Mouse (Mus musculus) megakaryocyte, adult 5-6 weeks (primary cell): ENCODE results near the gene Phc1. TPM values are rescaled to one million over a fixed set of nuclear protein-coding genes. Genes with fewer than 3 reads are reported as not detected.
A peak's percentile ranks its signal among the peaks of the same experiment; 100 is the strongest.

Source experiments
- ATAC-seq: 2 replicates; pipeline ENCODE4 v1.8.0; 2016; ENCODE audit warnings: mild to moderate bottlenecking, inconsistent platforms; ENCODE audit not compliant: poor library complexity, severe bottlenecking
- total RNA-seq, 2 experiments: library from RNA; stranded (forward) in 1 of 2; stranded (reverse) in 1 of 2; fragments of 153-499, 151-499 nt in 1 of 2; fragments of 221-1000, 200-1000 nt in 1 of 2; gene quantifications; 2 replicates each; pipeline versions ENCODE4 v1.2.3 to v1.2.4; 2015 to 2017

Phc1 gene
- total RNA-seq, 2 experiments from 2014 or later = 3.3 to 5.0 TPM

DNA sequence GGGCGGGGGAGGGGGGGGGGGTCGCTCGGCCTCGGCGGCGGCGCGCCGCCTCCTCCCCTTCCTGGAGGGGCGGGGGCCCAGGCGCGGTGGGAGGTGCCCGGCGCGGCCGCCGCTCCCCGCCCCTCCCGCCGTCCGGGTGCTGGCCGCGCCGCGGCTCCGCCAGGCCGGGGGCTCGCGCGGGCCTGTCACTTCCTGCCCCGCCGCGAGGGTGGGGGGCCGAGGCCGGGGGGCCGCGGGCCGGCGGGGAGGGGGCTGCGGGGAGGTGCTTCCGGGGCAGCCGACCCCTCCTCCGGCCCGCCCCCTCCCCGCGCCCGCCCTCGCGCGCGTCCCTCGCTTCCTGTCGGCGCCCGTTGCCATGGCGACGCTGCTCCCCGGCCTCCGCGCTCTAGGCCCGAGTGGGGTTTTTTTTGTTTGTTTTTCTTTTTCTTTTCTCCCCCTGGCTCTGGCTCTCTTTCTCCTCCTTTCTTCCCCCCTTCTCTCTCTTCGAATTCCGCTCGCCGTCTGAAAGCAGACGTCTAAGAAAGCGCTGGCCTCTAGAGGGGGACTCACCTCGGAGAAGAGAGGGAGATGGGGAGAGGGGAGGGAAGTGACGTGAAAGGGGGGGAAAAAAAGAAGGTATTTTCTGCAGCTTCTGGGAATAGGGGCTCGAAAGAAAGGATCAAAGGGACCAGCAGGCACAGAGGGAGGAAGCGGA is 566 bp downstream of the Phc1 start:
- peak; percentile 73 for ATAC-seq

DNA sequence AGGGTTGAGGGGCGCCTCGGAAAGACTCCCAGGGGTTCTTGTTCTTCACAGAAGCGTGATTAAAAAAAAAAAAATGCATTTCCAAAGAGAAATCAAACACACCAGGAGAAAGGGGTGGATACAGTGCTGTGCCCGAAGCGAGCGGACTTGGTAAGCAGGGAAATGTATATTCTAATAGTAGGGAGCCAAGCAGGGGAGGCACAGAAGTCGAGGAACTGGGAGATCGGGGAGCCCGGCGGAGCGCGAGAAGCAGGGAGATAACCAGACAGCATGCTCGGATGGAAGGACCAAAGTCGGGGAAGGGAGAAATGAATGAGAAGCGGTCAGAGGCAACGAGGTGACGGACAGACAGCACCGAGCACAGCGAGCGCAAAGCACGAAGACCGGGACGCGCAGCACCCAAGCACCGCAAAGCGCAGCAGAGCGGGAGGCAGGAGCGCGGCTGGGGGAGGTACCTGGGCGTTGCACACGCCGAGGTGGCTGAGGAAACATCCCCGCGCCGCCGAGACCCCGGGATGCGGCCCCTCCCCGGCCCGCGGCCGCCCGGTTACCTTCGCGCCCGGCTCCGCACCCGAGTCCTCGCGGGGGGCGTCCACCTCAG is 1.2 kb downstream of the Phc1 start:
- peak; percentile 73 for ATAC-seq

- no peak for ATAC-seq
Observed at GRCm38 (mm10) chr6:122337546-122337945, 2.8 kb downstream of the Phc1 start.

DNA sequence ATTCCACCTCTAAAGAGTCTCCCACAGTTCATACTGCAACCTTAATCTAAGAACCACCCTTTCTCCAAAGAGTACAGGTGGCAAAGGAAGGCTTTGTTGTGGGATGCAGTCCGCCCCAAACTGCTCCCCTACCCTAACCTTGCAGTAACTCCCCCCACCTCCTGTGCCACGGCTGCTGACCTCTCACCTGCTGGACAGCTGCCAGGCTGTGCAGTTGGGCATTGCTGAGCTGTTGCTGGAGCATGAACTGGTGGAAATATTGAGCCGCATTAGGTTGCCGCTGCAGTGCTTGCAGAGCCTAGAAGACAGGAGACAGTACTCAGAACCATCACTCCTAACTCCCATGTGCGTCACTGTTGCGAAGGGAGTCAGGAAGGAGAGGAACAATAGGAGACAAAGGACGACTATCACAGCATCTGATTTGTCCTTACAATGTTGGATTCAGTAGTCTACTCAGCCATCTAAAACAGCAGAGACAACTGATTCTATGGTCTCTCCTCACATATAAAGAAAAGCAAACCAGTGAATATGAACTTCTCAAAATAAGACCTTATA is 5.5 kb downstream of the Phc1 start:
- no peak for ATAC-seq

GRCm38 (mm10) chr6:122333081-122333612 is 7.2 kb downstream of the Phc1 start:
- 0 out of 2 replicates have a peak, but pooled peaks have one; percentile 21 for ATAC-seq

DNA sequence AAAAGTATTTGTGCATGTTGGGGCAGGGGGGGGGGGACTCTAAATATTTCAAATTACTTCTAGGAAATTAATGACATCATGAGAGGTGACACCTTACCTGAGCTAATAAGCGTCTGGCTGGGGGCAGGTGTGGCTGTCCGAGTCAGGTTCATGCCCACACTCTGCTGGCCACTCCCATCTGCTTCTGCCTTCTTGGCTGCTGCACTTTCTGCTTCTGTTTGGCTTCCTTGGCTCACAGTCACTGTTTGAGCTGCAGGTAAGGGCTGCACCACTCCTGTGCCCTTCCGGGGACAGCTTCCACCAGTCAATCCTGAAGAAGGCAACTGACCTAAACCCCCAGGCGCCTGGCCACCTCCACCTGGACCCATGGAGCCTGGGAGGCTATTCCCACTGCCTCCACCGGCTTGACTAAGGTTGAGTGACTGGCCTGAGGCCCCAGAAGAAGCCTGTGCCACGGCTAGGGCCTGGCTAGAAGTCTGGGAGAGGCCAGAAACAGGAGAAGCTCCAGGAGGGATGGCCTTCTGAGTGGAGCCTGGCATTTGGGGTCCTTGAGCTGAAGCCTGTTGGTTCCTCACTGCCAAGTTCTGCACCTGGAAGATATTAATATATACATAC is 14.9 kb downstream of the Phc1 start:
- ATAC-seq = no peak

GRCm38 (mm10) chr6:122318726-122319125 is 21.6 kb downstream of the Phc1 start:
- ATAC-seq = no peak

DNA sequence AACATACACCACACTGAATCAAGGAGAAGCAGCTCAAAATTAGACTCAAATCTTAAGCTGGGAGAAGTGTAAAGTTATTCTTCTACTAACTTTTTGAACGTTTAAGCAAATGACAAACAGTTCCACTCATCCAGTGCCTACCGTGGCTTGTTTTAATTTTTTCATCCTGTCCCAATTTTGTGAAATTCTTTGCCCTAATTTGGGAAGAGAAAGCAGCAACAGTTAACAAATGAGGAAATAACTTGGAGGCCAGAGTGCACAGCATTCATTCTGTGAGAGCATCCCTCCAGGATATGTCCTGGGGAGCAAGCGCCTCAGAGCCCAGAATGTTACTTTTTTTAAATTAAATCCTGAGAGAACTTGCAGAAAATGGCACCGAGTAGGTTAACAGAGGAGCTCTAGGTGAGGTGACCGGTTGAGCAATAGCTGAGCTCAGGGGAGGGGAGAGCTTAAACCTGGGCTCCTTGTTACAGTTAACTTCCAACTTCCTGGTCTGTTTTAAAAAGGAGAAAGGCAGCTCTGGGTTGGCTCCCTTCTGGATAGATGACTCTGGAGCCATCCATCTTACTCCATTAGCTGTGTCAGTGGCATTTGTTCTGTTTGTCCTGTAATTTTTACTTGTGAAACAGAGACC is 30.1 kb downstream of the Phc1 start:
- no peak for ATAC-seq

GRCm38 (mm10) chr6:122309446-122309960 is 30.9 kb downstream of the Phc1 start:
- ATAC-seq = peak; percentile 23

DNA sequence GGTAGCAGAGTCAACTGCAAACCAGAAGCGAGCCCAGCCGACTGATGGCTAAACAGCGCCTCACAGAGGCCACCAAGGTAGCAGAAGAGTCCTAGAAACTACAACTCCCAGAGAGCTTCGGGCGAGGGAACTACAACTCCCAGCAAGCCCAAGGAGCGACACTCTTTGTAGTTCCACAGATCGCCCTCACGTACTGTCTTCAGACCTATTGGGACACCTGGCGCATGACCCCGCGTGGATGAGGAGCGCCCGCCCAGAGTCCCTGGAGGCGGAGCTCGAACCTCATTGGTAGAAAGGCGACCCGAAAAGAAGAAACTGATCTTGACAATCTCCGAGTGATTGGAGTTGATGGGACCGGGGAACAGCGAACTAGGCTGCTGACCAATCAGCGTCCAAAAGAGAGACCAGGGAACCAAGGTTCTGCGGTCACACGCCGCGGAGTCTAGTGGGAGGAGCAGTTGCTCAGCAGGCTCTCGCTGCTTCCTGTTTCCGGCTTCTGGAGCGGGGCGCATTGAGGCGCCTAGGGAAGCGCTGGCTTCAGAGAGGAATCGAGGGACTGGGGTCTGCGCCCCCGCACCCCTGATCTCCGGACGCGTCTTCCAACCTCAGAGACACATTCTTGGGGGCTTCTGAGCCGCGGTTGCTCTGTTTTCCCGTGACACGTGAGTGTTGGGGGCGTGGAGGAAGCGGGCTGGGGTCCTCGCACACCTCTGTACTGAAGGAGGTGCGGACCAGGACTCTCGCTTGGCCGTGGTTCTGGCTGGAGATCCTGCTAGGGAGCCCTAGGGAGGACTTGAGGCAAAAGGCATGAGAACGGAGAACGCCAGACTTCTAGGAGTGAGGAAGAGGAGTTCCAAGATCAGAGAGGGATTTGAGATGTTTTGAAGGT is 31.6 kb downstream of the Phc1 start, which contains the start of gene M6pr:
Gene M6pr (plus strand): TSS at position 216 of the 889 bp plus-strand sequence.
- ATAC-seq = peak; percentile 81

DNA sequence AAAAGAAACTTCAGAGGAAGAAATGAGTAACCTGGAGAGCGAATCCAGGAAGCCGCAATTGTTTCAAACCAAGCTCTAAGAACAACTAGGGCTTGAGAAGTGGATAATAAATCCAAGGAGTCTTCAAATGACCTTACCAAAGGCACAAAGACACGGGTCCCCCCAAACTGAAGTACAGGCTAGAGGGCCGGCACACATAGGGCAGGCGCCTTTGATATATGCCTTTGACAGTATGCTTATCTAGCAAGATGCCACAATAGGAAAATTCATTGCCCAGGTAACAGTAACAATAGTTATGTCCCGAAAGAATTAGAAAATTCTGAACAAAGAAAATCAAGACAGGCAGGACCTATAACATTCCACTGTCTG is 32.2 kb downstream of the Phc1 start:
- 0 out of 2 replicates have a peak, but pooled peaks have one; percentile 0 for ATAC-seq

DNA sequence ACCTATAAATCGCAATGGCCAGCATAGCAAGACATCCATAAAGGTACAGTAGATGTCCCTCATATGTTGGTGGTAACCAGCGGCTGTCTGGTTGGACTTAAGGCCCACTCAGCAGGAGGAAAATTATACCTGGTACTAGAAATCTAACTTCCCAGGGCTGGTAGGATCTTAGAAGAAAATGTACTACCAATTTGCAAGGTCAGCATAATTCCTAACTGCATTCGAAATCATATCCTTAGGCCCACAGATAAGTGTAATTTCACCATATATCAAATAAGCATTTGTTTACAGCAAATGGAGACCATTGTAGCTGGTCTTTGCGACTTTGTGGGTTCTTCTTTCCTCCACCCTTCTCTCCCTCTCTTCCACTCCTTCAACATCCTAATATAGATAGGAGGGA is 33.7 kb downstream of the Phc1 start:
- ATAC-seq = no peak

- no peak for ATAC-seq
Observed at GRCm38 (mm10) chr6:122304790-122305555, 35.4 kb downstream of the Phc1 start.

DNA sequence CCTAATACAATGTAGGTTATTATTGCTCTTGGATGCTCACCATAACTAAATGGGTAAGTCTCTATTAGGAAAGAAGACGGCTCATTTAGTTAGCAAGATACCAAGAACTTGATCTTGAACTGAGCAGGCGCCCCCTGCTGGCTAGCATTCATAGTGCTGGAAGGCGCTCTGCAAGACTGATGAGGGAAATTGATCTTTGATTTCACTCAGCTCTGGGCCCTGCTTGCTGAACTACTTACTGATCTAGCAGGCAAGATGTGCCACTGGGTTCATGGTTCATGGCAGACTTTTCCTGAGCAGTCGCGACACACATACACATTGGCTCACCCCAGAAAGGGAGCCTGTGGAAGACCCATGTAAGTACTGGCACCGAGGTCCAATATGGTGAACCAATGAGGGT is 36.0 kb downstream of the Phc1 start:
- ATAC-seq = 0 out of 2 replicates have a peak, but pooled peaks have one; percentile 15

- ATAC-seq = no peak
Observed at GRCm38 (mm10) chr6:122303526-122303925, 36.8 kb downstream of the Phc1 start.

GRCm38 (mm10) chr6:122302661-122303060 is 37.7 kb downstream of the Phc1 start:
- peak; percentile 45 for ATAC-seq

- ATAC-seq = no peak
Observed at GRCm38 (mm10) chr6:122302121-122302520, 38.2 kb downstream of the Phc1 start.

GRCm38 (mm10) chr6:122299621-122300133 is 40.7 kb downstream of the Phc1 start:
- no peak for ATAC-seq

- ATAC-seq = no peak
Observed at GRCm38 (mm10) chr6:122298223-122298609, 42.1 kb downstream of the Phc1 start.
